Mouse (Mus musculus) stomach, postnatal 0 days (tissue): ENCODE measurements around the gene Gtf2ird2. TPM values are rescaled to one million over a fixed set of nuclear protein-coding genes. Genes with fewer than 3 reads are reported as not detected.

Experiments used
- ATAC-seq: fragments of 200-750 bp; cut with Nextera tagmentation; 2 replicates; pipeline ENCODE4 v1.8.0; 2017; ENCODE audit not compliant: low FRiP score, low TSS enrichment
- DNase-seq: peaks from one replicate; pipeline ENCODE4 v3.0.0-alpha.2; 2016; ENCODE audit warnings: low spot score
- H3K27ac ChIP-seq: fragments of 300-500 bp; sonication (generic); replicated peaks from 2 replicates; pipeline ENCODE4 v1.5.1; 2014; ENCODE audit warnings: mild to moderate bottlenecking, control low read depth
- H3K27me3 ChIP-seq: fragments of 300-500 bp; sonication (generic); 2 replicates; pipeline ENCODE4 v1.6.1; 2014; ENCODE audit warnings: low read length; ENCODE audit not compliant: control insufficient read depth, insufficient read depth
- H3K36me3 ChIP-seq: fragments of 300-500 bp; sonication (generic); 2 replicates; pipeline ENCODE4 v1.6.1; 2014; ENCODE audit warnings: low read length, mixed read lengths; ENCODE audit not compliant: control insufficient read depth, insufficient read depth
- H3K4me1 ChIP-seq: fragments of 300-500 bp; sonication (generic); replicated peaks from 2 replicates; pipeline ENCODE4 v1.6.1; 2014; ENCODE audit warnings: antibody characterized with exemption; ENCODE audit not compliant: control insufficient read depth, insufficient read depth
- H3K4me2 ChIP-seq: fragments of 300-500 bp; sonication (generic); replicated peaks from 2 replicates; pipeline ENCODE4 v1.6.1; 2014; ENCODE audit warnings: low read depth, mild to moderate bottlenecking, control low read depth, moderate library complexity
- H3K4me3 ChIP-seq: fragments of 300-500 bp; sonication (generic); 2 replicates; pipeline ENCODE4 v1.5.1; 2014; ENCODE audit warnings: low read depth, low read length, control low read depth
- H3K9ac ChIP-seq: fragments of 300-500 bp; sonication (generic); 2 replicates; pipeline ENCODE4 v1.6.1; 2014; ENCODE audit warnings: mild to moderate bottlenecking, low read length, control low read depth, mixed read lengths
- H3K9me3 ChIP-seq: fragments of 300-500 bp; sonication (generic); 2 replicates; pipeline ENCODE4 v1.6.1; 2016; ENCODE audit warnings: low read length; ENCODE audit not compliant: control insufficient read depth
- CTCF ChIP-seq: IDR thresholded peaks from 2 replicates; pipeline ENCODE4 v1.5.1; 2016; ENCODE audit warnings: antibody characterized with exemption, low read depth, mild to moderate bottlenecking, moderate library complexity
- EP300 ChIP-seq: optimal IDR thresholded peaks from 2 replicates; pipeline ENCODE3; 2016; ENCODE audit warnings: antibody characterized with exemption
- WGBS: fragments of 180-500 bp; shearing (Covaris S2); extraction: QIAGEN DNeasy Blood & Tissue Kit; methylation state at CpG from one replicate; pipeline ENCODE4 v1.1.7; 2014; 5-methylcytosine and 5-hydroxymethylcytosine counted together
- polyA plus RNA-seq: library from polyadenylated mRNA; unstranded; fragments of >200 nt; fragmentation: Nextera tagmentation; extraction: Ambion mirVana; gene quantifications from 2 replicates; pipeline ENCODE4 v1.2.1, GENCODE M21; 2015

The Gtf2ird2 gene
- polyA plus RNA-seq, 1 experiment from 2014 or later = 3.2 TPM

GRCm38 (mm10) chr5:134176169-134176881 lies 7.5 kb upstream of the Gtf2ird2 start, which contains the start of gene Rcc1l:
TSS of gene Rcc1l (minus strand) at chr5:134176774.
- WGBS = under 1% methylated on average over 72 of the region's 72 CpGs
- ATAC-seq (peak; percentile 91), DNase-seq (peak; percentile 88)
- peak within 1 kb of the TSS; percentile 90 for H3K27ac ChIP-seq
- H3K36me3 ChIP-seq = no peaks in the 10 kb centered on the region
- H3K9ac ChIP-seq = peak within 1 kb of the TSS; percentile 87
- H3K4me2 ChIP-seq = peak within 1 kb of the TSS; percentile 74
- no peaks in the 10 kb centered on the region for H3K27me3 ChIP-seq
- H3K4me3 ChIP-seq = peak within 1 kb of the TSS; percentile 95
- peaks cover 7% of the 10 kb centered on the region for H3K4me1 ChIP-seq
- TF ChIP-seq EP300 = no peak
- TF ChIP-seq CTCF = no peak
- H3K9me3 ChIP-seq = no peaks in the 10 kb centered on the region

- DNase-seq = no peak
- H3K4me3 ChIP-seq = no peak overlapping the region
- no peak for TF ChIP-seq EP300
- no peak for TF ChIP-seq CTCF
- no peak for ATAC-seq
- H3K9me3 ChIP-seq = no peaks in the 10 kb centered on the region
- H3K36me3 ChIP-seq = no peaks in the 10 kb centered on the region
- no peaks in the 10 kb centered on the region for H3K27me3 ChIP-seq
- no peak overlapping the region for H3K9ac ChIP-seq
- no peak overlapping the region for H3K27ac ChIP-seq
- no peak overlapping the region for H3K4me2 ChIP-seq
- WGBS = 62% methylated on average over 7 of the region's 7 CpGs
- H3K4me1 ChIP-seq = peaks cover 12% of the 10 kb centered on the region
Measured at GRCm38 (mm10) chr5:134178536-134178935, 5.3 kb upstream of the Gtf2ird2 start.

DNA sequence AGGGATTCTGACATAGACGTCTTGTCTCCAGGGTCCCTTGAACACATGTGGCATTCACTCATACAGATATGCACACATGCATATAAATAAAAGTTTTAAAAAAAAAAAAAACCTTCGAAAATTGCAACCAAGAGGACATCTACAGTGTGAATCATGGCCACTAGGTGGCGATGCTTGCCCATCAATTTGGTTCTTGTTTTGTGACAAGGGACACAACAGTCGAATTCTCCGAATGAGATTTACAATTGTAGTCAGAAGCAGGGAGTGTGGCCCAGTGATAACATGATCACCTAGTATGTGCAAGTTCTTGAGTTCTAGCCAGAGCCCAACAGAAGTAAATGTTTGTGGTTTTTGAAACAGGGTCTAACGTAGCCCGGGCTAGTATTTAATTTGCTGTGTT lies 3.9 kb upstream of the Gtf2ird2 start:
- whole genome bisulfite sequencing = 15% methylated on average over 7 of the region's 7 CpGs
- TF ChIP-seq CTCF (peak; percentile 91), EP300 (no peak)
- no peak overlapping the region for H3K27ac ChIP-seq

GRCm38 (mm10) chr5:134182172-134182571 lies 1.6 kb upstream of the Gtf2ird2 start:
- no peak overlapping the region for H3K27ac ChIP-seq
- no peaks in the 10 kb centered on the region for H3K36me3 ChIP-seq
- H3K4me1 ChIP-seq = peaks cover 6% of the 10 kb centered on the region; the same call in 1 of the 2 replicates
- DNase-seq = no peak
- H3K27me3 ChIP-seq = no peaks in the 10 kb centered on the region
- WGBS = 53% methylated on average over 3 of the region's 3 CpGs
- no peak overlapping the region for H3K4me3 ChIP-seq
- H3K9me3 ChIP-seq = no peaks in the 10 kb centered on the region
- H3K9ac ChIP-seq = no peak overlapping the region
- TF ChIP-seq EP300 = no peak
- TF ChIP-seq CTCF = no peak
- no peak for ATAC-seq
- no peak overlapping the region for H3K4me2 ChIP-seq

More for the DNA sequence above, 3.9 kb upstream of the Gtf2ird2 start:
- Histone ChIP-seq H3K4me3 (no peak overlapping the region), H3K36me3 (no peaks in the 10 kb centered on the region), H3K4me1 (peaks cover 13% of the 10 kb centered on the region), H3K9me3 (no peaks in the 10 kb centered on the region), H3K27me3 (no peaks in the 10 kb centered on the region), H3K4me2 (no peak overlapping the region), H3K9ac (no peak overlapping the region)
- peak; percentile 82 for DNase-seq
- ATAC-seq = no peak

DNA sequence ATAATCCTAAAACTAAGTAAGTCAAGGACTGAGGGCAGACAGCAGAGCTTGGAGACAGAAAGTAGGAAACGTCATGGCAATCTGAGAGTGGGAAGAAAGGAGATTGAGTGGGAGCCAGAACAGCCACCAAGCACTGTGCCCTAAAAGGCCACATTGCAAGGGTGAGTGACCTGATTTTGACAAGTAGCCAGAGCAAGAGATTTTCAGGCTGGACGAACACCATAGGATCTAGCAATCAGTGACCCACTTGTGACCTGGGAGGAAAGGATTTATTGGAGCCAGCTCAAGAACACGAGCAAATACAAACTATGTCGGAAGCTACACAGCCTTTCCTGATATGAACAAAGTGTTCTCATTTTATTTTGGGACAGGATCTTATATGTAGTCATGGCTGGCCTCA lies 1.1 kb upstream of the Gtf2ird2 start:
- no peaks in the 10 kb centered on the region for H3K9me3 ChIP-seq
- TF ChIP-seq CTCF = no peak
- no peak for TF ChIP-seq EP300

GRCm38 (mm10) chr5:134183162-134183561 lies 657 bp upstream of the Gtf2ird2 start:
- H3K4me1 ChIP-seq = peaks cover 6% of the 10 kb centered on the region; the same call in 1 of the 2 replicates
- peak overlapping the region; percentile 87 for H3K9ac ChIP-seq
- peak overlapping the region; percentile 64 for H3K4me2 ChIP-seq
- ATAC-seq = no peak
- 35% methylated on average over 7 of the region's 7 CpGs for WGBS
- DNase-seq = no peak
- TF ChIP-seq EP300 = no peak
- TF ChIP-seq CTCF = no peak
- no peaks in the 10 kb centered on the region for H3K36me3 ChIP-seq
- no peaks in the 10 kb centered on the region for H3K27me3 ChIP-seq
- peak overlapping the region; percentile 95 for H3K27ac ChIP-seq
- H3K4me3 ChIP-seq = peak overlapping the region; percentile 80; the same call in 1 of the 2 replicates
- no peaks in the 10 kb centered on the region for H3K9me3 ChIP-seq

More for the DNA sequence above, 1.1 kb upstream of the Gtf2ird2 start:
- Histone ChIP-seq H3K9ac (0 out of 2 replicates have a peak overlapping the region, but pooled peaks have one; percentile 18), H3K36me3 (no peaks in the 10 kb centered on the region), H3K4me2 (no peak overlapping the region), H3K27me3 (no peaks in the 10 kb centered on the region), H3K27ac (no peak overlapping the region; the same call in 1 of the 2 replicates), H3K4me1 (peaks cover 6% of the 10 kb centered on the region; the same call in 1 of the 2 replicates), H3K4me3 (no peak overlapping the region)
- ATAC-seq (no peak), DNase-seq (no peak)
- 25% methylated on average over 4 of the region's 4 CpGs for WGBS
